Mouse (Mus musculus) ES-E14 (cell line): ENCODE data around the gene Aldh16a1. TPM values are rescaled to one million over a fixed set of nuclear protein-coding genes. Genes with fewer than 3 reads are reported as not detected.

Experiments
- DNase-seq: peaks from one replicate; pipeline ENCODE4 v3.0.0-alpha.2; 2013; ENCODE audit warnings: low read depth, low spot score
- H3K27ac ChIP-seq: 2 replicates; pipeline ENCODE4 v1.5.1; 2012; ENCODE audit warnings: low read depth, mild to moderate bottlenecking, low read length, moderate library complexity, mixed read lengths; ENCODE audit not compliant: poor library complexity, insufficient read depth, severe bottlenecking
- H3K36me3 ChIP-seq: 2 replicates; pipeline ENCODE4 v1.6.1; 2012; ENCODE audit warnings: mild to moderate bottlenecking, low read length, moderate library complexity, mixed read lengths; ENCODE audit not compliant: control insufficient read depth, poor library complexity, insufficient read depth, severe bottlenecking
- H3K4me1 ChIP-seq, 2 experiments: fragments of 150-350 bp in 1 of 2; sonication (generic) in 1 of 2; 2 replicates each; pipeline ENCODE4 v1.6.1; 2012; ENCODE audit warnings: low read length in 2 of 2, mild to moderate bottlenecking in 1 of 2, mixed read lengths in 1 of 2; ENCODE audit not compliant: control insufficient read depth in 2 of 2, insufficient read depth in 2 of 2, poor library complexity in 1 of 2
- H3K4me3 ChIP-seq, 2 experiments: fragments of 150-350 bp in 1 of 2; sonication (generic) in 1 of 2; 2 replicates each; pipeline ENCODE4 v1.5.1; 2012; ENCODE audit warnings: low read length in 2 of 2, low read depth in 1 of 2, mild to moderate bottlenecking in 1 of 2, mixed read lengths in 1 of 2; ENCODE audit not compliant: insufficient read depth in 1 of 2, poor library complexity in 1 of 2, severe bottlenecking in 1 of 2
- H3K9ac ChIP-seq: 2 replicates; pipeline ENCODE4 v1.6.1; 2012; ENCODE audit warnings: low read depth, mild to moderate bottlenecking, low read length, mixed read lengths; ENCODE audit not compliant: poor library complexity, insufficient read depth, severe bottlenecking
- H3K9me3 ChIP-seq: fragments of 150-350 bp; sonication (generic); 2 replicates; pipeline ENCODE4 v1.6.1; 2012; ENCODE audit warnings: low read depth, mild to moderate bottlenecking, low read length; ENCODE audit not compliant: control insufficient read depth, insufficient read depth
- CHD2 ChIP-seq: IDR thresholded peaks from 2 replicates; pipeline ENCODE4 v1.6.1; 2014; ENCODE audit warnings: mild to moderate bottlenecking, low read depth, low read length, inconsistent platforms
- HCFC1 ChIP-seq: IDR thresholded peaks from 2 replicates; pipeline ENCODE4 v1.6.1; 2012; ENCODE audit warnings: low read length, inconsistent platforms, borderline replicate concordance; ENCODE audit not compliant: insufficient read depth
- MAFK ChIP-seq: IDR thresholded peaks from 2 replicates; pipeline ENCODE4 v1.6.1; 2014; ENCODE audit warnings: mild to moderate bottlenecking, low read depth, low read length, inconsistent platforms; ENCODE audit not compliant: insufficient read depth
- ZC3H11A ChIP-seq: IDR thresholded peaks from 2 replicates; pipeline ENCODE4 v1.6.1; 2012; ENCODE audit warnings: low read depth, mild to moderate bottlenecking, inconsistent platforms, low read length, borderline replicate concordance
- ZNF384 ChIP-seq: IDR thresholded peaks from 2 replicates; pipeline ENCODE4 v1.6.1; 2012; ENCODE audit warnings: low read depth, low read length, inconsistent platforms
- in situ Hi-C, 2 experiments: fragments of 600-800 bp; cut with MboI; formaldehyde crosslinking; loops; one replicate each; pipeline ENCODE4 v1.15.1; 2025; ENCODE audit warnings: low sequenced_read_pairs in 2 of 2, inconsistent platforms in 1 of 2; ENCODE audit not compliant: unreplicated experiment in 2 of 2
- total RNA-seq: library from RNA; depleted of rRNA; stranded (reverse); fragments of 300-350 nt; gene quantifications from 2 replicates; pipeline ENCODE4 v1.2.3, GENCODE M21; 2012

The Aldh16a1 gene
- total RNA-seq, 1 experiment, result 108 TPM

- Histone ChIP-seq H3K4me3 (peak overlapping the region in 1 of 2 experiments; percentile 41; a peak in 2 of 4 replicates), H3K27ac (no peak overlapping the region; the same call in 1 of the 2 replicates), H3K36me3 (no peaks in the 10 kb centered on the region), H3K9ac (peak overlapping the region; percentile 30; the same call in 1 of the 2 replicates), H3K4me1 (peaks cover 0 to 26% of the 10 kb centered on the region in 2 experiments; a peak in 2 of 4 replicates), H3K9me3 (no peaks in the 10 kb centered on the region)
- in situ Hi-C loops, result no loop called here
- no peak for TF ChIP-seq HCFC1
- TF ChIP-seq ZC3H11A, result no peak
- no peak for TF ChIP-seq MAFK
- no peak for TF ChIP-seq ZNF384
- no peak for TF ChIP-seq CHD2
- no peak for DNase-seq
Observed at GRCm38 (mm10) chr7:45189600-45189999, 35.2 kb upstream of the Aldh16a1 start.

DNA sequence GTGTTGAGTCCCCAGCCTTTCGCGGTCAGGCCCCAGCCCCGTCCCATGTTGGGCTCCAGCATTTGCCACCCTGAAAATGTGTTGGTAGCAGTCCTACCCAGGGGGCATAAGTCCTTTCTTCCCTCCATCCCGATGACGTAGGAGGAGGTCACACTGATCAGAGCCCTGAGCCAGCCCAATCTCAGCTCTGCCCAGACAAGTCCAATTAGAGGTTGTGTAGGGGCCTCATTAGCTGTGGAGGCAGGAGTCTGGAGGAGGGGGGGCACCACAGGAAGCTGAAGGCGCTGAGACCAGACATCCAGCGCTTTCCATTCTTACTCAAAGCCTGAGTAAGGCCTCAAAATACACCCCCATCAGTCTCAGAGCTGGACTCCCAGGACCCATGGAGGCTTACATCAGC, 31.5 kb upstream of the Aldh16a1 start:
- Histone ChIP-seq H3K4me3 (no peak overlapping the region), H3K4me1 (peaks cover 0 to 16% of the 10 kb centered on the region in 2 experiments; a peak in 3 of 4 replicates), H3K27ac (no peak overlapping the region), H3K9ac (no peak overlapping the region), H3K36me3 (no peaks in the 10 kb centered on the region), H3K9me3 (no peaks in the 10 kb centered on the region)
- in situ Hi-C loops, result no loop called here
- no peak for DNase-seq
- TF ChIP-seq ZNF384 (no peak), ZC3H11A (no peak), MAFK (no peak), HCFC1 (no peak), CHD2 (no peak)

GRCm38 (mm10) chr7:45183672-45184071, 29.3 kb upstream of the Aldh16a1 start:
- DNase-seq, result no peak
- no peak overlapping the region for H3K4me3 ChIP-seq
- in situ Hi-C loops, result no loop called here

DNA sequence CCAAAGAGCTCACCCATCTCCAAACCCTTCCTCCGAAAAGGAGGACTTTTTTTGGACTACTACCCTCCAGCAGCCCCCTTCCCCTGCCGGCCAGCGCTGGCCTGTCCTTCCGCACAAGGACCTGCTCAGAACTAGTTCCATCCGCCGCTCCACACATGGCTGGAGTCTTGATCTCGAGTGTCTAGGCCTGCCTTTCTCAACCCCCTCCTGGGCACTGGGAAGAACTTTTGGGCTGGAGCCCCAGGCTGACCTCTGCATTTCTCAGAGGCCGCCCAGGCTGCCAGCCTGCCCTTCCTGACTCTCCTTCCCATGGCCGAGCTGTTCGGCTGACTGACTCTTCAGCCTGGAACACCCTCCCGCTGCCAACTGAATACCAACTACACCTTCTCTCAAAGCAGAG, 28.2 kb upstream of the Aldh16a1 start:
- peaks cover 0 to 8% of the 10 kb centered on the region in 2 experiments; a peak in 2 of 4 replicates for H3K4me1 ChIP-seq
- in situ Hi-C loops, result no loop called here
- H3K9ac ChIP-seq, result peak overlapping the region; percentile 61
- no peaks in the 10 kb centered on the region for H3K36me3 ChIP-seq
- H3K4me3 ChIP-seq, result peak overlapping the region; percentile 47 to 68
- H3K27ac ChIP-seq, result no peak overlapping the region
- no peaks in the 10 kb centered on the region for H3K9me3 ChIP-seq
- no peak for DNase-seq
- TF ChIP-seq MAFK, result no peak

More at GRCm38 (mm10) chr7:45183672-45184071, 29.3 kb upstream of the Aldh16a1 start:
- no peaks in the 10 kb centered on the region for H3K9me3 ChIP-seq
- no peak overlapping the region for H3K27ac ChIP-seq
- H3K36me3 ChIP-seq, result no peaks in the 10 kb centered on the region
- H3K9ac ChIP-seq, result no peak overlapping the region
- TF ChIP-seq CHD2 (no peak), ZC3H11A (no peak), ZNF384 (no peak), HCFC1 (no peak), MAFK (no peak)
- peaks cover 0 to 11% of the 10 kb centered on the region in 2 experiments; a peak in 3 of 4 replicates for H3K4me1 ChIP-seq

DNA sequence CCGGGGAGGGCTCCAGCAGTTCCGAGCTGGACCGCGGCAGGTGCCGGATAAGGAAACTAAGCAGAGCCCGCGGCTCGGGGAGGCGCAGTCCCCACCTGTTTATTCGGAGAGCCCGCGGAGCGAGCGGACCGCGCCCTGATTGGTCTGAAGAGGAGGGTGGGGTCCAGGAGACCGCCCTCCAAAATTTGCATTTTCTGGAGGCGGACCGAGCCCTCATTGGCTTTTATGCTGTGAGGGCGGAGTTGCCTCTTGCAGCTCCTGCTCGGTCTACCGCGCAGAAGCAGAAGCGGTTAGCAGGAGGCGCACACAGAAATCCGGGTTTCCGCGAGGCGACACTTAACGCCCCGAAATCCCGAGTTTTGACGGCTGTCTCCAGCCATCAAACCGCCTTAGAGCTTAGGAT, 27.8 kb upstream of the Aldh16a1 start:
- DNase-seq, result peak; percentile 90
- H3K9ac ChIP-seq, result peak overlapping the region; percentile 61
- H3K4me1 ChIP-seq, result peaks cover 0 to 10% of the 10 kb centered on the region in 2 experiments; a peak in 2 of 4 replicates
- no peaks in the 10 kb centered on the region for H3K36me3 ChIP-seq
- peak overlapping the region; percentile 64 to 76 for H3K4me3 ChIP-seq
- no peaks in the 10 kb centered on the region for H3K9me3 ChIP-seq
- H3K27ac ChIP-seq, result no peak overlapping the region
- no peak for TF ChIP-seq MAFK
- TF ChIP-seq CHD2, result no peak
- no peak for TF ChIP-seq ZC3H11A
- TF ChIP-seq ZNF384, result no peak
- no peak for TF ChIP-seq HCFC1
- in situ Hi-C loops, result no loop called here
